25 mouse cellular contexts compared by ENCODE assay signal in genomic region chr1:113392962-113393361, GRCm38 (mm10).
"Had no signal": no experiment of that assay in that cellular context is flagged by ENCODE, and none has a peak within 500 bp of the region (broad histone marks: within the 10 kb centered on the region; RNA-seq: fewer than 3 reads in every experiment).

No protein-coding gene starts in this region.

- H3K27me3 ChIP-seq: heart, embryonic 13.5 days; heart, embryonic 15.5 days; hindbrain, embryonic 13.5 days; hindbrain, embryonic 15.5 days; kidney, embryonic 15.5 days; limb, embryonic 13.5 days; limb, embryonic 15.5 days; liver, embryonic 12.5 days had no signal

- H3K9me3 ChIP-seq: heart, embryonic 13.5 days; heart, embryonic 15.5 days; hindbrain, embryonic 13.5 days; hindbrain, embryonic 15.5 days; kidney, embryonic 15.5 days; limb, embryonic 13.5 days; limb, embryonic 15.5 days; liver, embryonic 12.5 days had no signal

- H3K27ac ChIP-seq: heart, adult 2 months; heart, embryonic 13.5 days; heart, embryonic 15.5 days; hindbrain, embryonic 13.5 days; hindbrain, embryonic 15.5 days; hindbrain, postnatal 0 days; kidney, embryonic 15.5 days; kidney, postnatal 0 days; limb, embryonic 13.5 days; limb, embryonic 15.5 days; liver, embryonic 12.5 days; liver, embryonic 14.5 days had no signal

- ATAC-seq: hindbrain, postnatal 0 days; intestine, embryonic 16.5 days; liver, embryonic 12.5 days had no signal

- H3K9ac ChIP-seq: heart, embryonic 13.5 days; heart, embryonic 15.5 days; hindbrain, embryonic 13.5 days; hindbrain, embryonic 15.5 days; kidney, embryonic 15.5 days; limb, embryonic 13.5 days; limb, embryonic 15.5 days; liver, embryonic 12.5 days; liver, embryonic 14.5 days had no signal

- H3K4me1 ChIP-seq: heart, embryonic 13.5 days; heart, embryonic 15.5 days; hindbrain, embryonic 13.5 days; hindbrain, embryonic 15.5 days; kidney, embryonic 15.5 days; limb, embryonic 13.5 days; limb, embryonic 15.5 days; liver, embryonic 12.5 days had no signal

- H3K4me2 ChIP-seq: heart, embryonic 11.5 days; heart, embryonic 13.5 days; heart, embryonic 15.5 days; hindbrain, embryonic 13.5 days; hindbrain, embryonic 15.5 days; kidney, embryonic 15.5 days; limb, embryonic 13.5 days; limb, embryonic 15.5 days; liver, embryonic 12.5 days had no signal

- DNase-seq: gastrocnemius, postnatal 14 days; gastrocnemius, postnatal 36 days; heart, adult 2 months; heart, postnatal 14 days; heart, postnatal 36 days; kidney, adult 11 months; kidney, adult 2 months; kidney, adult 9 months; kidney, postnatal 14 days; kidney, postnatal 36 days; left cerebral cortex, postnatal 4 days; lung, adult 18-20 months had no signal

- H3K4me3 ChIP-seq: heart, adult 2 months; heart, embryonic 13.5 days; heart, embryonic 15.5 days; hindbrain, embryonic 13.5 days; hindbrain, embryonic 15.5 days; kidney, embryonic 15.5 days; limb, embryonic 13.5 days; limb, embryonic 15.5 days; liver, embryonic 12.5 days had no signal

- H3K36me3 ChIP-seq: heart, embryonic 13.5 days; heart, embryonic 15.5 days; hindbrain, embryonic 13.5 days; hindbrain, embryonic 15.5 days; kidney, embryonic 15.5 days; limb, embryonic 13.5 days; limb, embryonic 15.5 days; liver, embryonic 12.5 days had no signal
